Mouse (Mus musculus): ENCODE measurements around the gene Zbed4.

Zbed4 gene

DNA sequence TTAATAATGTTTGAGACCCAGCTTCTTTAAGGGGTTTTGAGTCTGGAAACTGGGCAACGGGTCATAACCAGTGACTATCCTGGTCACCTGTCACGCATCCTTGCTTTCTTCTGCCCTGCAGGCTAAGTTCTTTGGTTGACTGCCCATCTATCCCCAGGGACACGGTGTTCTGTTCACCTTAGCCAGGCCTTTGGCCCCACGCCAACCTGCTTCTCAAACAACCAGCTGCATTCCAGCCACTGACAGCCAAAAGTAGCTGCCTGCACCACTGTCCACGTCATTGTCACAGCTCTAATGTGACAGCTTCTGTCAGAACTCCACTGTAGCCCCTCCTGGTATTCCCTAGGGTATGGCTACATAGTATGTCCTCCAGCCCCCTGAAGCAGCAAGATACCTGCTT, 80.0 kb downstream of the Zbed4 start:
- ATAC-seq (ENCODE audit: insufficient number of reproducible peaks, low FRiP score, low TSS enrichment) = no peak

DNA sequence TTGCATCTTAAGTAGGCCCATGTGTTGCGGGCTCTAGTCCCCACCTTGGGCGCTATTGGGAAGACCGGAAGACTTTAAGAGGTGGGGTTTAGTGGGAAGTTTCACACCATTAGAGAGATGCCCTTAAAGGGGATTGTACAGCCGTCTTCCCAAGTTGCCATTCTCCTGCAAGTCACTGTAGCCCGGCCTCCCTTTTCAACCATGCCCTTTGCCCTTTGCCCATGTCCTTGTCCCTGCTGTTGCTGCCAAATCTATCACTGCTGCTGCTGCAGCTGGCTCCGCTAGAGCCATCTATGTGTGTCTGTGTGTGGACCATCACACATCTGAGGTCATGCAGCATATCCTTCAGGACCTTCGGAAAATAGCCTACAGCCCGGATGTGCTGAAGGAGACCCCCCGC, 81.1 kb downstream of the Zbed4 start:
- no peak for ATAC-seq (ENCODE audit: insufficient number of reproducible peaks, low FRiP score, low TSS enrichment)
